Mouse (Mus musculus) CD4-positive, CD25-positive, alpha-beta regulatory T cell, adult 2 months (primary cell): ENCODE measurements around the gene Oog2.
"Not testable (repeated sequence)": the region's sequence is repeated elsewhere in the genome, so short reads cannot be mapped to it uniquely, and the experiment has no call there.

Experiments used
- DNase-seq: peaks from one replicate; pipeline ENCODE4 v3.0.0-alpha.2; 2012; ENCODE audit warnings: low read depth, low spot score

Gene Oog2

GRCm38 (mm10) chr4:144190419-144190818 lies at the start of gene Oog2:
TSS of gene Oog2 (plus strand) at chr4:144190719.
- no peak for DNase-seq

DNA sequence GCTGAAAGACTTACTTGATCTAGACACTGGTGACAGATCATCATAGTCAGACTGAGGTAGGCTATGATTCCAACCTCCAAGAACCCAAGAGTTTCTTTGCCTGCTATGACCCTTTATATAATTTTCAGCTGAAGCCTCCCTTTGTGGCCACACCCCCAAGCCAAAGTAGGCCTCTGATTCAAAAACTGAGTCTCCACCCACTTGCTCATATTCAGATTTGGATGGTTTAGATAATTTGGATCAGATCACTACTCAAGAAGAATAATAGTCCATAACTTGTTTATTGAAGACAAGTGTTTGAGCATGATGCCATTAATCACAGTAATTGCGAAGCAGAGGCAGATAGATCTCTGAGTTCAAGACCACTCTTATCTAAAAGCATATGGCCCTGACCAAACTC lies 28.0 kb upstream of the Oog2 start, which contains the start of gene Oog3:
Gene Oog3, minus strand, starts transcription at position 101 of the 400 bp plus-strand sequence.
- no peak for DNase-seq

DNA sequence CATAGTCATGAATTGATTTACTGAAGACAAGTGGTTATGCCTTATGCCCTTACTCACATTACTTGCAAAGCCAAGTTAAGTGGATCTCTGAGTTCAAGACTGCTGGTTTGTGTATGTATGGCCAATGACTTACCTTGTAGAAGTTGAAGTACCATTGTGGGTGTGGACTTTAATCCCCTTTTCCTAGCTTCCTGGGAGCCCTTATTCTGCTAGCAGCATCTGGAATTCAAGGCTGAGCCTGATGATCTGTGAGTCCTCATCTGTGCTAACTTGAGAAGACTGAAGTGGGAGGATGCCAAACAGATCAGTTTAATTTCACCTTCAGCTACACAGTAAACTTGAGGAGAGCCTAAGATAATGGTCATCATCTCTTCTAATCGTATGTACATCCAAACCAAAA lies 22.7 kb downstream of the Oog2 start, which contains the start of gene C87977:
Gene C87977, minus strand, starts transcription at position 101 of the 400 bp plus-strand sequence.
- DNase-seq, result not testable (repeated sequence)
